Mouse (Mus musculus): ENCODE data around the gene Rhbdd3.

Rhbdd3 gene

DNA sequence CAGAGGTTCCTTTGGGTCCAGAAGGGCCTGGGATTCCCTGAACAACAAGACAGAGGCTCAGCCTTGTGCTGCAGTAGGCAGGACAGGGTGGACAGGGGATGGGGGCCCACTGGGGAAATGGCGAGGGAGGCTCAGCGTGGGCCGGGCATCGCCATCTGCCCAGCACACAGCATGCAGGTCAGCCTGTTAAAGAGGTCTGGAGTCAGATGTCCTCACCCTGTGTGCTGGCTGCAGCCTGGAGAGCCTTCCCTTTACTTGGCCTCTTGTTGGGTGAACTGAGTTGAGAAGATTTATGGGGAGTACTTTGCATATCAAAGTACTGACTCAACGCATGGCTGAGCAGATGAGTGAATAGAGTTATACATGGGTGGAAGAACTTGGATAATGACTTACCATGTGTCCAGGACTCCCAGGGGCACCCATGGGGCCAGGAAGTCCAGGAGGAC is 30.3 kb downstream of the Rhbdd3 start:
- DNase-seq (ENCODE audit: low spot score) = no peak

DNA sequence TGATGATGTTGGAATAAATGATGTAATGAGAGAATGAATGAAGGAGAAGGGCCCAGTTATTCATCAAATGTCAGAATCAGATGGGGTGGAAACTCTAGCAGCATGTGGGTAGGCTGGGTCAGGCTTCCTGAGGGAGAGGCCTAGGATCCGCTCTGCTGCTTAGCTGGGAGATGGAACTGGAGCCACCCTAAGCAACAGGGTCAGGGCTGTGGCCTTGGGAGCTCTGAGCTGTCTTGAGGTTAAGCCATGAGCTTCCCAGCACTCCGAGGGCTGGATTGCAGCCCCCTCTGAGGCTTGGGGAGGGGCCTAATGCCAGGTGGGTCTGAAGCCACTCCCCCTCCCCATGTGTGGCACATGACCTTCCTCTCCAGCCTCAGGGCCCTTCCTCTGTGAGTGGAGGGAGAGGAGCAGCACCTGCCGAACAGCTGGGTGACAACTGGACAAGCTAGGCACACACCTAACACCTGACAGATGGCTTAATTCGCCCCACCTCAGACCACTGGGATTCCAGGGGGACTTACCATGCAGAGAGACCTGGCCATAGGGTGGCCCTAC is 31.5 kb downstream of the Rhbdd3 start:
- no peak for DNase-seq (ENCODE audit: low spot score)

DNA sequence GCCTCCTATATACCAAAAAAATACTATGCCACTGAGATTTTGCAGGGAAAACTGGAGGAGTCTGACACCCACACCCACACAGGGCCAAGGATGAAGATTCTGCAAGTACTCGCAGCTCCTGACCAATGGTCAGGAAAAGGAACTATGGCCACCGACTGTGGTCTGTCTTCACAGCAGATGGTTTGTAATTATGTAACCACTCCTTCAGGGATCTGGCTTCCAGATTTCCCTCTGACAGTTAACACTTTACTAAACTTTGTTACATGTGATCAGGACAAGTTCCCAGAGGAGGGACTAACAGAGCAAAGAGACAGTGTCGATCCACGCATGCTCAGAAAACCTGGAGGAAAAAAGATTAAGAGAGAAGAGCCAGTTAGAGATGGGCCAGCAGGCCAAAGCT is 34.0 kb downstream of the Rhbdd3 start:
- DNase-seq (ENCODE audit: low spot score) = no peak

DNA sequence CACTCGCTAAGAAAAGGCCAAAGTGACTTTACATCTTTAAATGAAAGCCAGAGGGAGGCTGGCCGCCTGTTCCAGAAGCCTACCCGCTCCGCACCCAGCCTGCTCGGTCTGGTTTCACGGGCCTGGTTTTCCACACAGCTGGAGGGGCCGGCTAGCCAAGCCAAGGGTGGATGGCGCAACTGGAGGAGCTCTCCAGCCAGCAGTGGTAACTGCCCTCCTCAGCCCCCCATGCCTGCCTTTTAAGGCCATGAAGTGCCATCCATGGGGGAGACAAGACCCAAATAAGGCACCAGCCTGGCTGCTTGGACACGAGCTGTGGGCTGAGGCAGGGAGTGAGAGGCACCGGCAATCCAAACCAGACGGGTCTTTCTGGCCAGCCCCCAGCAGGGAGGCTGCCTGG is 37.2 kb downstream of the Rhbdd3 start:
- no peak for DNase-seq (ENCODE audit: low spot score)

GRCm38 (mm10) chr11:5138642-5139041 is 39.9 kb downstream of the Rhbdd3 start:
- DNase-seq (ENCODE audit: low spot score) = no peak

- DNase-seq (ENCODE audit: low spot score) = no peak
Measured at GRCm38 (mm10) chr11:5139372-5139771, 40.6 kb downstream of the Rhbdd3 start.

- DNase-seq (ENCODE audit: low spot score) = no peak
Measured at GRCm38 (mm10) chr11:5140619-5141018, 41.9 kb downstream of the Rhbdd3 start.

GRCm38 (mm10) chr11:5141252-5141651 is 42.5 kb downstream of the Rhbdd3 start:
- no peak for DNase-seq (ENCODE audit: low spot score)

DNA sequence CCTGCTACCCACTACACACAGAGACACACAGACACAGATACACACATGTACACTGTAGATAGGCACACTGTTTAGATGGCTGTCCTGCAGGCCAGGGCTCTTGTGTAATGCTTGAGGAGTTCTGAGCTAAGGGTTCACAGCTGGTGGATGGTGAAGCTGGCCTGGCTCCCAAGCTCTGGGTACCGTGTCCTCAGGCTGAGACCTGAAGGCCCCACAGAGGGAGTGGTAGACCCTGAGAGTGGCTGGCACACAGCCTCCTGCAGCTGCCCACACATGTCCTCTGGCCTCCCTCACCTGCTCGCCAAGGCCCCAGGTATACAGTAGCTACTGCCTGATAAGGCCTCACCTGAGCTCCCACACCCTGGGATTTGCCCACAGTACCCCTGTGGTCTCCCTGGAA is 43.2 kb downstream of the Rhbdd3 start:
- DNase-seq (ENCODE audit: low spot score) = no peak

DNA sequence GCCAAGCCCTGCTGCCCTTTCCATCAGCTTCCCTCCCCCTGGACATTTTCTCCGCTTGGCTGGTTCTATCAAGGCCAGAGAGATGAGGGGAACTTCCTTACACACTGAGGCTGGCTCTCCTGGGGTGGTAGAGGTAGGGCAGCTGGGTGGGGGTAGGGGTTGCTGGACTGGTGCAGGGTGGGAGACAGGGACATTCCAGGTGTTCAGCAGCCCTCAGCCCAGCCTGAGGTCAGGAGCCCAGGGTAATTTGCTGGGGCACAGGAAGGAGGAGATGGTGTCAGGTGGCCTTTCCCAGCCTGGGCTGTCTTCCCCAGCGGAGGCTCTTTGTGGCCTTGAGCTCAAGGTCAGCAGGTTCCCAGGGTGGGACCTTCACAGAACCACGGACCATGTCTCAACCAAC is 46.9 kb downstream of the Rhbdd3 start:
- DNase-seq (ENCODE audit: low spot score) = no peak

GRCm38 (mm10) chr11:5149249-5149648 is 50.5 kb downstream of the Rhbdd3 start:
- no peak for DNase-seq (ENCODE audit: low spot score)

DNA sequence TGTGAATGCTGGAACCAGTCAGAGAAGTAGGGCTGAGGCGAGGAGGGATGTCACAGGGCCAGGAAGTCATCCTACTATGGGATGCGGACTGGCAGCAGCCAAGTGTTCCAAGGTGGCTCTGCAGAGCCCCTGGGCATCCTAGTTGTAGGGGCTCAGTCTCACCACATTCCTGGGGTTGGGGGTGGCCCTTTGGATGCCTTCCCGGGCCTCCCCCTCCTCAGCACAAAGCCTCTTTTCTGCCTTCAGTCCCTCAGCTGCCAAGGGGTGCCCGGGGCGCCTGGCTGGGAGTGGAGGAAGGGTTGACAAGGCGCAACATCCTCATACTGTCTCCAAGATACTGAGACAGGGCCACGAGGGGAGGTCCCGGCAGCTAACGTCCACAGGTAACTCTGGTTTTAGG is 51.2 kb downstream of the Rhbdd3 start:
- DNase-seq (ENCODE audit: low spot score) = no peak

DNA sequence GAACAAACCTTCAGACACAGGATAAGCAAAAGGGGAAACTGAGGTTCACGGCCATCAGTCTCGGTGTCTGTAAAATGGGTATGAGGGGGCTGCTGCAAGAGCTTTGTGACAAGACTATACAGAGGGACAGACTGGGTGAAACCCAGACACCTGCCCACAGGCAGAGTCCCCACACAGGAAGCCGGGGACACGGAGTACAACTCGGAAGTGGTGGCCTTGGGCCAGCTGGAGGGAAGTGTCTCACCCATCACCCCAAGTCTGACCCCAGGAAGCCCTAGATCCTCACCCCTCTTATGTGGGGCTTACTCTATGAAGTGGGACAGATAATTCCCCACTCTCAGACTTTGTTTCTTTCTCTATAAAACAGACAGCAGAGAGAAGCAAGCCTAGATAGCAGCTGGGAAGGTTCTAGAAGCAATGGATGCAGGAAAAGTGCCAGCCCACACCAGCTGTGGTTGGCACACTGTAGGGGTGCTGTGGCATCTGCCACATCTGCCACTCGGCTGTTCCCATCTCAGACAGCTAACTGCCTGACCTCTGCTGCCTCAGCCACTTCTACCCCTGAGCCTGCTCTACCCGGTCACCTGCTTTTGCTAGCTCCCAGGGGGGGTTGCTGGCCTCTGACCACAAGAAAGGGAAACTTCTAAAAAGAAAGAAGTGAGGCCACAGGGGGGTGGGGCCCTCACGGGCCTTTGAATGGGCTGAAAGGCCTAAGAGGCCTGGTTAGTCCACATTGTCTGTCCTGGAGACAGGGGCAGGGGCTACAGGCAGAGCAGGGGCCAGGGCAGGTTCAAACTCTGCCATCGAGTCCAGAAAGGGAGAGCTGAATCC is 51.9 kb downstream of the Rhbdd3 start:
- no peak for DNase-seq (ENCODE audit: low spot score)

- no peak for DNase-seq (ENCODE audit: low spot score)
Measured at GRCm38 (mm10) chr11:5151247-5151630, 52.5 kb downstream of the Rhbdd3 start.

- no peak for DNase-seq (ENCODE audit: low spot score)
Measured at GRCm38 (mm10) chr11:5151680-5152337, 53.1 kb downstream of the Rhbdd3 start, which contains the start of gene Emid1. Gene Emid1 (minus strand): TSS chr11:5152257.

GRCm38 (mm10) chr11:5154961-5155805 is 56.5 kb downstream of the Rhbdd3 start:
- no peak for DNase-seq (ENCODE audit: low spot score)
